Mouse (Mus musculus) CH12.LX (cell line): ENCODE measurements around the gene Kif1c. TPM values are rescaled to one million over a fixed set of nuclear protein-coding genes. Genes with fewer than 3 reads are reported as not detected.

Experiments used
- DNase-seq: peaks from one replicate; pipeline ENCODE4 v3.0.0-alpha.2; 2013; ENCODE audit errors: extremely low read depth
- H3K27ac ChIP-seq: 2 replicates; pipeline ENCODE4 v1.5.1; 2012; ENCODE audit warnings: low read depth, mild to moderate bottlenecking, control low read depth, moderate library complexity; ENCODE audit not compliant: insufficient read depth
- H3K27me3 ChIP-seq: replicated peaks from 2 replicates; pipeline ENCODE3; 2012; ENCODE audit warnings: inconsistent platforms
- H3K36me3 ChIP-seq, 2 experiments: replicated peaks in 1 of 2; 2 replicates each; pipeline versions ENCODE3 to v1.6.1; 2012; ENCODE audit warnings: inconsistent platforms in 1 of 2, low read length in 1 of 2, mild to moderate bottlenecking in 1 of 2, mixed read lengths in 1 of 2, moderate library complexity in 1 of 2; ENCODE audit not compliant: control insufficient read depth in 1 of 2, insufficient read depth in 1 of 2
- H3K4me1 ChIP-seq, 2 experiments: 2 replicates each; pipeline ENCODE4 v1.6.1; 2012; ENCODE audit warnings: inconsistent platforms in 1 of 2, moderate library complexity in 1 of 2; ENCODE audit not compliant: insufficient read depth in 2 of 2, control insufficient read depth in 1 of 2
- H3K4me2 ChIP-seq: 2 replicates; pipeline ENCODE4 v1.6.1; 2012; ENCODE audit warnings: low read depth, mild to moderate bottlenecking, control low read depth; ENCODE audit not compliant: poor library complexity, insufficient read depth, severe bottlenecking
- H3K4me3 ChIP-seq, 3 experiments: fragments of 150-350 bp in 1 of 3; sonication (generic) in 1 of 3; replicated peaks in 1 of 3; 2 replicates each; pipeline versions ENCODE3 to v1.5.1; 2011 to 2012; ENCODE audit warnings: low read depth in 2 of 3, low read length in 2 of 3, mild to moderate bottlenecking in 2 of 3, moderate library complexity in 2 of 3, control low read depth in 1 of 3, improper control_type of control experiment in 1 of 3, inconsistent platforms in 1 of 3, mixed read lengths in 1 of 3; ENCODE audit not compliant: poor library complexity in 1 of 3
- H3K79me2 ChIP-seq: replicated peaks from 2 replicates; pipeline ENCODE4 v1.6.1; 2012; ENCODE audit warnings: mild to moderate bottlenecking, moderate library complexity; ENCODE audit not compliant: control insufficient read depth, poor library complexity, insufficient read depth, severe bottlenecking; ENCODE audit errors: extremely low read depth
- H3K9ac ChIP-seq: 2 replicates; pipeline ENCODE4 v1.6.1; 2012; ENCODE audit warnings: low read depth, mild to moderate bottlenecking, control low read depth, moderate library complexity; ENCODE audit not compliant: insufficient read depth
- H3K9me3 ChIP-seq: replicated peaks from 2 replicates; pipeline ENCODE3; 2012; ENCODE audit warnings: low read length, inconsistent platforms, mixed read lengths
- CHD2 ChIP-seq: IDR thresholded peaks from 2 replicates; pipeline ENCODE4 v1.6.1; 2011; ENCODE audit warnings: low read length, improper control_type of control experiment
- CTCF ChIP-seq, 2 experiments: IDR thresholded peaks in 1 of 2; conservative IDR thresholded peaks in 1 of 2; 2 replicates each; pipeline ENCODE4 v1.5.1; 2011 to 2012; ENCODE audit warnings: low read depth in 2 of 2, low read length in 2 of 2, improper control_type of control experiment in 1 of 2, inconsistent platforms in 1 of 2, mild to moderate bottlenecking in 1 of 2, moderate library complexity in 1 of 2
- E2F4 ChIP-seq: IDR thresholded peaks from 2 replicates; pipeline ENCODE4 v1.6.1; 2011; ENCODE audit warnings: low read depth, low read length, improper control_type of control experiment; ENCODE audit not compliant: insufficient replicate concordance
- ELF1 ChIP-seq: IDR thresholded peaks from 2 replicates; pipeline ENCODE4 v1.6.1; 2014; ENCODE audit warnings: low read depth, mild to moderate bottlenecking, inconsistent platforms, low read length, improper control_type of control experiment
- EP300 ChIP-seq: IDR thresholded peaks from 2 replicates; pipeline ENCODE4 v1.6.1; 2011; ENCODE audit warnings: low read length, improper control_type of control experiment
- HCFC1 ChIP-seq: IDR thresholded peaks from 2 replicates; pipeline ENCODE4 v1.6.1; 2012; ENCODE audit warnings: low read depth, mild to moderate bottlenecking, inconsistent platforms, low read length, improper control_type of control experiment
- JUN ChIP-seq: IDR thresholded peaks from 2 replicates; pipeline ENCODE4 v1.6.1; 2011; ENCODE audit warnings: low read depth, mild to moderate bottlenecking, low read length, improper control_type of control experiment, moderate library complexity; ENCODE audit not compliant: insufficient read depth
- MAFK ChIP-seq: IDR thresholded peaks from 2 replicates; pipeline ENCODE4 v1.6.1; 2011; ENCODE audit warnings: low read length, improper control_type of control experiment; ENCODE audit not compliant: insufficient replicate concordance
- MAX ChIP-seq: IDR thresholded peaks from 2 replicates; pipeline ENCODE4 v1.6.1; 2011; ENCODE audit warnings: low read length, improper control_type of control experiment
- MAZ ChIP-seq: IDR thresholded peaks from 2 replicates; pipeline ENCODE4 v1.6.1; 2012; ENCODE audit warnings: low read depth, mild to moderate bottlenecking, inconsistent platforms, low read length, improper control_type of control experiment, moderate library complexity
- MXI1 ChIP-seq: IDR thresholded peaks from 2 replicates; pipeline ENCODE4 v1.6.1; 2011; ENCODE audit warnings: mild to moderate bottlenecking, low read depth, low read length, improper control_type of control experiment
- MYC ChIP-seq: IDR thresholded peaks from 2 replicates; pipeline ENCODE4 v1.6.1; 2011; ENCODE audit warnings: low read depth, mild to moderate bottlenecking, improper control_type of control experiment, low read length
- NRF1 ChIP-seq: IDR thresholded peaks from 2 replicates; pipeline ENCODE4 v1.6.1; 2014; ENCODE audit warnings: low read depth, mild to moderate bottlenecking, inconsistent platforms, low read length, improper control_type of control experiment, moderate library complexity
- PAX5 ChIP-seq: IDR thresholded peaks from 2 replicates; pipeline ENCODE4 v1.6.1; 2012; ENCODE audit warnings: low read length, inconsistent platforms, mixed read lengths
- POLR2A ChIP-seq: IDR thresholded peaks from 2 replicates; pipeline ENCODE4 v1.6.1; 2011; ENCODE audit warnings: low read depth, mild to moderate bottlenecking, improper control_type of control experiment, low read length
- POLR2AphosphoS2 ChIP-seq: IDR thresholded peaks from 2 replicates; pipeline ENCODE4 v1.6.1; 2011; ENCODE audit warnings: low read depth, low read length, improper control_type of control experiment
- RAD21 ChIP-seq: IDR thresholded peaks from 2 replicates; pipeline ENCODE4 v1.6.1; 2011; ENCODE audit warnings: low read depth, mild to moderate bottlenecking, low read length, improper control_type of control experiment, moderate library complexity
- SMC3 ChIP-seq: IDR thresholded peaks from 2 replicates; pipeline ENCODE4 v1.6.1; 2011; ENCODE audit warnings: low read depth, low read length, improper control_type of control experiment
- TBP ChIP-seq: conservative IDR thresholded peaks from 2 replicates; pipeline ENCODE4 v1.6.1; 2011; ENCODE audit warnings: low read depth, low read length, improper control_type of control experiment
- TCF12 ChIP-seq: IDR thresholded peaks from 2 replicates; pipeline ENCODE4 v1.6.1; 2014; ENCODE audit warnings: low read depth, mild to moderate bottlenecking, inconsistent platforms, low read length, improper control_type of control experiment
- UBTF ChIP-seq: IDR thresholded peaks from 2 replicates; pipeline ENCODE4 v1.6.1; 2012; ENCODE audit warnings: low read depth, mild to moderate bottlenecking, inconsistent platforms, low read length, improper control_type of control experiment, moderate library complexity
- USF1 ChIP-seq: IDR thresholded peaks from 2 replicates; pipeline ENCODE4 v1.6.1; 2014; ENCODE audit warnings: low read depth, mild to moderate bottlenecking, inconsistent platforms, low read length, improper control_type of control experiment
- USF2 ChIP-seq: conservative IDR thresholded peaks from 2 replicates; pipeline ENCODE4 v1.6.1; 2011; ENCODE audit warnings: low read depth, low read length, improper control_type of control experiment
- ZC3H11A ChIP-seq: IDR thresholded peaks from 2 replicates; pipeline ENCODE4 v1.6.1; 2012; ENCODE audit warnings: low read depth, mild to moderate bottlenecking, inconsistent platforms, low read length, improper control_type of control experiment
- ZKSCAN1 ChIP-seq: IDR thresholded peaks from 2 replicates; pipeline ENCODE4 v1.6.1; 2012; ENCODE audit warnings: low read depth, inconsistent platforms, low read length, improper control_type of control experiment, borderline replicate concordance
- ZMIZ1 ChIP-seq: IDR thresholded peaks from 2 replicates; pipeline ENCODE4 v1.6.1; 2012; ENCODE audit warnings: low read depth, mild to moderate bottlenecking, inconsistent platforms, low read length, improper control_type of control experiment
- dilution Hi-C: fragments of 300-500 bp; cut with MboI; formaldehyde crosslinking; loops from 2 replicates; pipeline ENCODE4 v1.14.3; 2020; ENCODE audit warnings: low sequenced_read_pairs; ENCODE audit not compliant: extremely low pct_unique_long_range_greater_than_20kb, extremely low pct_ligation_motif_present
- in situ Hi-C: fragments of 300-500 bp; cut with MboI; formaldehyde crosslinking; loops from 3 replicates; pipeline ENCODE4 v1.14.3; 2019; ENCODE audit warnings: low sequenced_read_pairs, low pct_ligation_motif_present, low pct_unique_long_range_greater_than_20kb, mixed read lengths
- polyA plus RNA-seq: library from polyadenylated mRNA; unstranded; fragments of >175 nt; gene quantifications from 2 replicates; pipeline ENCODE4 v1.2.1, GENCODE M21; 2012; ENCODE audit warnings: low read depth; ENCODE audit not compliant: insufficient read length
- total RNA-seq, 2 experiments: library from RNA; depleted of rRNA; stranded (reverse); fragments of 300-350 nt in 1 of 2; fragments of >200 nt in 1 of 2; gene quantifications; 2 replicates each; pipeline ENCODE4 v1.2.3; 2012 to 2014

The Kif1c gene
- total and polyA plus RNA-seq, 3 experiments = 11.0 to 38.0 (median 31.7) TPM

DNA sequence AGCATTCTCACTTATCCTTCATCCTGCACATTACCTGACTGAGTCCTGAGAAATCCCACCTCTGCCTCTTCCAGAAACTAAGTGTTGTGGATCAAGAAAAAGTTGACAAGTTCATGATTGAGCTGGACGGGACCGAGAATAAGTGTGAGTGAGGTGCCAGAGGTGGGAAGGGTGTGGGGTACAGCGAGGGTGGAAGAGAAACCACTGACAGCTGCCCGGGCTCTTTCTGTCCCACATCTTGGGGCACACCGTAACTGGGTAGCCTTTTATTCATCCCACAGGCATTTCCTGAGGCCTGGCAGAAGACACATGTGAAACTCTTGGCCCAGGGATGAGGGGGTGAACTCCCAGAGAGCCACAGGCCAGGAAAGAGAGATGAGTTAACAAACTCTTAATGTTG lies 41.8 kb upstream of the Kif1c start:
- no peak for DNase-seq
- Histone ChIP-seq H3K9ac (no peak overlapping the region), H3K4me2 (no peak overlapping the region), H3K36me3 (peaks cover 19 to 49% of the 10 kb centered on the region in 2 experiments), H3K4me1 (peaks cover 7 to 26% of the 10 kb centered on the region in 2 experiments), H3K27ac (no peak overlapping the region), H3K79me2 (peaks cover 9% of the 10 kb centered on the region), H3K9me3 (no peaks in the 10 kb centered on the region), H3K4me3 (no peak overlapping the region), H3K27me3 (no peaks in the 10 kb centered on the region)
- dilution Hi-C loops = no loop called here
- TF ChIP-seq MAZ (no peak), ZMIZ1 (no peak), ZKSCAN1 (no peak), MAFK (no peak), MXI1 (no peak), NRF1 (no peak), MAX (no peak), MYC (no peak), PAX5 (no peak), USF2 (no peak), CTCF (conservative IDR thresholded peaks at IDR 0.05 in 1 of 2, IDR thresholded peaks at IDR 0.05 in 1 of 2; ENCODE audit: low read depth in 2 of 2, low read length in 2 of 2) (no peak), CHD2 (no peak), E2F4 (no peak), POLR2A (no peak)
- in situ Hi-C loops = no loop called here

DNA sequence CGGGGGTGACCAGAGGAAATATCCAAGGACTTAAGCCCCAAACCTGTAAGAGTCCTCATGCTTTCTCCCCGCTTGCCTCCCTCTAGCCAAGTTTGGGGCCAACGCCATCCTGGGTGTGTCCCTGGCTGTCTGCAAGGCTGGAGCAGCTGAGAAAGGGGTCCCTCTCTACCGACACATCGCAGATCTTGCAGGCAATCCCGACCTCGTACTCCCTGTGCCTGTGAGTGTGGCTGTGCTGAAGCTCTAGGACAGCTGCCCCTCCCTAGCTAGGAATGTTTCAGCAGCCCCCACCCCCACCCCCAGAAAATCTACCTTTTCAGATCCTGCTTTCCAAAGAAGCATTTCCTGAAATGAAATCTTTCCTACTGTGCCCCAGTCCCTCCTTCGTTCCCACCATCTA lies 41.4 kb upstream of the Kif1c start:
- Histone ChIP-seq H3K79me2 (peaks cover 5% of the 10 kb centered on the region), H3K9ac (no peak overlapping the region), H3K27me3 (no peaks in the 10 kb centered on the region), H3K4me2 (no peak overlapping the region), H3K4me3 (no peak overlapping the region), H3K9me3 (no peaks in the 10 kb centered on the region), H3K4me1 (peaks cover 7 to 26% of the 10 kb centered on the region in 2 experiments), H3K27ac (no peak overlapping the region), H3K36me3 (peaks cover 23 to 54% of the 10 kb centered on the region in 2 experiments)
- TF ChIP-seq ZMIZ1 (no peak), RAD21 (no peak), USF1 (no peak), ELF1 (no peak), POLR2AphosphoS2 (no peak), MAFK (no peak), MYC (no peak), UBTF (no peak), ZC3H11A (no peak), HCFC1 (no peak), CHD2 (no peak), ZKSCAN1 (no peak), EP300 (no peak), SMC3 (no peak), MXI1 (no peak), TCF12 (no peak), JUN (no peak), TBP (no peak), CTCF (conservative IDR thresholded peaks at IDR 0.05 in 1 of 2, IDR thresholded peaks at IDR 0.05 in 1 of 2; ENCODE audit: low read depth in 2 of 2, low read length in 2 of 2) (no peak)
- DNase-seq = no peak
- in situ Hi-C loops (no loop called here), dilution Hi-C loops (no loop called here)
